Mouse (Mus musculus) bone marrow, adult 2 months (tissue): Measurements from ENCODE around the gene Nop53.

Source experiments
- CTCF ChIP-seq: fragments of 200-500 bp; IDR thresholded peaks from 2 replicates; pipeline ENCODE4 v1.5.1; 2011; ENCODE audit warnings: low read length, control low read depth; ENCODE audit not compliant: control insufficient read depth, insufficient read depth
- POLR2A ChIP-seq: fragments of 200-500 bp; IDR thresholded peaks from 2 replicates; pipeline ENCODE4 v1.6.1; 2011; ENCODE audit warnings: low read depth, mild to moderate bottlenecking, control low read depth, low read length, borderline replicate concordance; ENCODE audit not compliant: control insufficient read depth

DNA sequence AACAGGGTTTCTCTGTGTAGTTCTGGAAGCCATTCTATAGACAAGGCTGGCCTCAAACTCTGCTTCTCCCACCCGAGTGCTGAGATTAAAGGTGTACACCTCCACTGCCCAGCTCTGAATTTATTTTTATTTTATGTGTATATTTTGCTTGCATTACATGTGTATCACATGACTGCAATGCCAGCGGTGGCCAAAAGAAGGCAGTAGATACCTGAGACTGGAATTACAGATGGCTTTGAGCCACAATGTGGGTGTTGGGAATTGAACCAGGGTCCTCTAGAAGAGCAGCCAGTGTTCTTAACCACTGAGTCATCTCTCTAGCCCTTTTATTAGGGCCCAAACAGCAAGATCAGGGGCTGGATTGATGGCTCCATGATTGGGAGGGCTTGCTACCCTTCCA is 15.3 kb downstream of the Nop53 start:
- TF ChIP-seq CTCF: no peak
- TF ChIP-seq POLR2A: no peak
